Comparison of ENCODE assay signal across 8 mouse cellular contexts in genomic region chr11:97985727-97986677, GRCm38 (mm10). TPM values are rescaled to one million over a fixed set of nuclear protein-coding genes. Genes with fewer than 3 reads are reported as not detected.
DNase-seq lines count a peak whose midpoint lies in the region; ATAC-seq lines count a peak whose summit lies in the region.

Plxdc1 (minus strand) TSS chr11:97986444.

- H3K36me3 ChIP-seq in liver, embryonic 11.5 days (ENCODE audit: control insufficient read depth, insufficient read depth, low read length): no peaks in the 10 kb centered on the region
- no peaks in the 10 kb centered on the region for H3K36me3 ChIP-seq in neural tube, embryonic 13.5 days

- H3K9ac ChIP-seq in liver, embryonic 11.5 days (ENCODE audit: low read depth, low read length): 0 out of 2 replicates have a peak within 1 kb of the TSS, but pooled peaks have one; percentile 40
- H3K9ac ChIP-seq in neural tube, embryonic 13.5 days: peak within 1 kb of the TSS; percentile 69

- H3K4me1 ChIP-seq in liver, embryonic 11.5 days (replicated peaks; ENCODE audit: control insufficient read depth, insufficient read depth, low read length): peaks cover 20% of the 10 kb centered on the region
- peaks cover 30% of the 10 kb centered on the region for H3K4me1 ChIP-seq in neural tube, embryonic 13.5 days (replicated peaks)

- H3K9me3 ChIP-seq in liver, embryonic 11.5 days (ENCODE audit: control insufficient read depth, low read length): no peaks in the 10 kb centered on the region
- H3K9me3 ChIP-seq in neural tube, embryonic 13.5 days: no peaks in the 10 kb centered on the region

- WGBS in liver, embryonic 11.5 days: 4% methylated on average over 72 of the region's 74 CpGs
- WGBS in neural tube, embryonic 13.5 days: 2% methylated on average over 71 of the region's 74 CpGs

- H3K4me3 ChIP-seq in liver, embryonic 11.5 days (ENCODE audit: low read depth, low read length): peak within 1 kb of the TSS; percentile 90
- peak within 1 kb of the TSS; percentile 71 for H3K4me3 ChIP-seq in neural tube, embryonic 13.5 days

- no peak for ATAC-seq in liver, embryonic 11.5 days (replicated peaks; ENCODE audit: low FRiP score)
- ATAC-seq in neural tube, embryonic 13.5 days (ENCODE audit: low read depth): no peak

- no peak within 1 kb of the TSS for H3K27ac ChIP-seq in liver, embryonic 11.5 days (ENCODE audit: low read depth, low read length)
- H3K27ac ChIP-seq in neural tube, embryonic 13.5 days (replicated peaks): no peak within 1 kb of the TSS

- peak; percentile 28 for DNase-seq in embryo, embryonic 10.5 days (ENCODE audit: low spot score)
- no peak for DNase-seq in embryo, embryonic 10 days (ENCODE audit: low spot score)
- DNase-seq in B cell, adult 2 months: peak; percentile 38 to 45
- DNase-seq in embryo, embryonic 11 days: peak; percentile 47
- peak; percentile 51 for DNase-seq in heart, postnatal 4 days
- no peak for DNase-seq in liver, embryonic 11.5 days (ENCODE audit: low spot score)
- DNase-seq in frontal cortex, postnatal 10 days (ENCODE audit: low spot score in 2 of 2): no peak

- H3K27me3 ChIP-seq in liver, embryonic 11.5 days (replicated peaks; ENCODE audit: control insufficient read depth, insufficient read depth, low read length): peaks cover 40% of the 10 kb centered on the region
- H3K27me3 ChIP-seq in neural tube, embryonic 13.5 days: peaks cover 34% of the 10 kb centered on the region

- H3K4me2 ChIP-seq in liver, embryonic 11.5 days: peak within 1 kb of the TSS; percentile 86
- peak within 1 kb of the TSS; percentile 81 for H3K4me2 ChIP-seq in neural tube, embryonic 13.5 days

RNA-seq across cellular contexts. Expression of gene Plxdc1, which starts in this region (rescaled TPM):
- total RNA-seq in heart, postnatal 4 days (2021): 1 to 10 TPM; 3.4 to 4.2 TPM
- 0.47 and 0.77 TPM in 2 replicates for polyA plus RNA-seq in liver, embryonic 11.5 days (2014; fragmentation: Nextera tagmentation; extraction: Ambion mirVana)
- polyA plus RNA-seq in neural tube, embryonic 13.5 days (2015; fragmentation: Nextera tagmentation; extraction: Ambion mirVana): 0.71 and 0.74 TPM in 2 replicates

Comparison
In these comparisons a context has a peak if more than half of its experiments do, and no peak if none do; other contexts are left out.
1. DNase-seq: peak in embryo, embryonic 10.5 days (single experiment), B cell, adult 2 months (2 of 2), embryo, embryonic 11 days (single experiment) and heart, postnatal 4 days (single experiment); none in embryo, embryonic 10 days (single experiment), liver, embryonic 11.5 days (single experiment) and frontal cortex, postnatal 10 days (0 of 2).